Mouse (Mus musculus): ENCODE measurements around the gene Klra9.
"Not testable (repeated sequence)": the region's sequence is repeated elsewhere in the genome, so short reads cannot be mapped to it uniquely, and the experiment has no call there.

Klra9 gene

DNA sequence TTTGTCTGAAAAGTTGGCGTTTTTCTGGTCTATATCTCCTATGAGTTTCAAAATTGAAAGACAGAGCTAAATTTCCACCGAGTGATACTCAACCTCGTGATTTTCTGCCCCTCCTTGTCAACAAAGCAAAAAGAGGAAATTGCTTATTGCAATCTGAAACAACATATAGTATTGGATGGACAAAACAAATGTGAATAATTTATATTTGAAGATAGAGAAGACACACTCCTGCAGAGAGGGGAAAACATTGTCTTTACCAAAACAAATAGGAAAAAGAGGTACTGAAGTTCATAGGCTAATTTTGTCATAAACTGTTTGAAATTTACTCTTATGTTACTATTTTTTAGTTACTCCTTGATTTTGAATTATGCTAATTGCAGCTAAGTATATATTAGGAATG lies at the start of gene Klra9:
Klra9 (minus strand) TSS at position 101 of the 400 bp plus-strand sequence.
- DNase-seq (ENCODE audit: low spot score) = not testable (repeated sequence)

DNA sequence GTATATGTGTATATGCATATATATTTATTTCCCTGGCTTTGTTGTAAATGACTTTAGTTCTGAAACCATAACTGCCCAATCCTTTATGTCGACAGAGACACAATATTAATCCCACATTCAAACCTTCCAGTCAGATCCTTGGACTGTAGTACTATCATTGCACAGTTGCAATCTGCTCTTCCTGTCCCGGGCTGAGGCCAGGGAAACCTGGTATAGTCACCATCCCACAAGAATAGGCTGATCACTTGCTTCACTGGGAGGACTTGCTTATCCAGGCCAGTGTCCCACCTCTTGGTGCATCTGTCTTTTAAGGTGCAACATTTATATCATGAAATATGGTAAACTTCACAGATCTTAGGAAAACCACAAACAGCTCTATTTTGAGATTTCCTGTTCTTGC lies 44.6 kb upstream of the Klra9 start:
- no peak for DNase-seq (ENCODE audit: low spot score)

GRCm38 (mm10) chr6:130236635-130237034 lies 43.7 kb upstream of the Klra9 start:
- no peak for DNase-seq (ENCODE audit: low spot score)

DNA sequence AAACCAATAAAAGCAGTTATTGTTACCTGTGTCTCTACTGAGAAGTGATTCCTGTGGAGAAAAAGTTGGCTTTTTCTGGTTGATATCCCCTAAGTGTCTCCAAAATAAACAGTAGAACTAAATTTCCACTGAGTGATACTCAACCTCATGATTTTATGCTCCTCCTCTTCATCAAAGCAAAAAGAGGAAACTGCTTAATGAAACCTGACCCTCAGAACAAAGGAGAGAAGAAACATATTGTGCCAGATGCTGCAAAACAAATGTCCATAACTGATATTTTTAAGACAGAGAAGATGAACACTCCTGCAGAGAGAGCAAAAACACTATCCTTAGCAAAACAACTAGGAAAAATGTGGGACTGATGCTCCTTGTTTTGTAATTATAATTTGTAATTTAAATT lies 40.3 kb upstream of the Klra9 start, which contains the start of gene Klra7:
Klra7 (minus strand) TSS at position 101 of the 400 bp plus-strand sequence.
- DNase-seq (ENCODE audit: low spot score) = no peak

DNA sequence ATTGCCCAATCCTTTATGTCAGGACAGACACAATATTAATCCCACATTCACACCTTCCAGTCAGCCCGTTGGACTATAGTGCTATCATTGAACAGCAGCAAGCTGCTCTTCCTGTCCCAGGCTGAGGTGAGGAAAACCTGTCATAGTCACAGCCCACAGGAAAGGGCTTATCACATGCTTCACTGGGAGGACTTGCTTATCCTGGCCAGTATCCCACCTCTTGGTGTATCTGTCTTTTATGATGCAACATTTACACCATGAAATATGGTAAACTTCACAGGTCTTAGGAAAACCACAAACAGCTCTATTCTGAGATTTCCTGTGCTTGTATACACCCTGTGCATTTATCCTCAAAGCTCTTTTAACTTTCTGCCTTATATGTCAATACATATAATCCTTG lies 4.5 kb upstream of the Klra9 start:
- DNase-seq (ENCODE audit: low spot score) = not testable (repeated sequence)

DNA sequence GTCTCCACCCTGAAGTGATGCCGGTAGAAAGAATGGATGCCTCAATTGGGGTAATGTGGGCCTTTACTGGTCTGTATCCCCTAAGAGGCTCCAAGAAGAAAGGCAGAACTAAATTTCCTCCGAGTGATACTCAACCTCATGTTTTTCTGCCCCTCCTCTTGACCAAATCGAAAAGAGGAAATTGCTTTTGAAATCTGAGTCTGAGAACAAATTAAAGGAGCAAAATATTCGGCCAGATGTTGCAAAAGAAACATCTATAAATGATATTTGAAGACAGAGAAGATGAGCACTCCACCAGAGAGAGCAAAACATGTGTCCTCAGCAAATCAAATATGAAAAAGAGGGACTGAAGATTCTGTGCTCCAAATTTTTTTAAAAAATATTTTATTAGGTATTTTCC lies 63.1 kb downstream of the Klra9 start, which contains the start of gene Klra8:
Klra8 (minus strand) TSS at position 101 of the 400 bp plus-strand sequence.
- DNase-seq (ENCODE audit: low spot score) = not testable (repeated sequence)

Data from T-cell, adult 2 months (primary cell).